Mouse (Mus musculus): ENCODE data around the gene Wdr11. TPM values are rescaled to one million over a fixed set of nuclear protein-coding genes. Genes with fewer than 3 reads are reported as not detected.

The Wdr11 gene
- polyA plus RNA-seq, 1 experiment: 28.0 TPM

DNA sequence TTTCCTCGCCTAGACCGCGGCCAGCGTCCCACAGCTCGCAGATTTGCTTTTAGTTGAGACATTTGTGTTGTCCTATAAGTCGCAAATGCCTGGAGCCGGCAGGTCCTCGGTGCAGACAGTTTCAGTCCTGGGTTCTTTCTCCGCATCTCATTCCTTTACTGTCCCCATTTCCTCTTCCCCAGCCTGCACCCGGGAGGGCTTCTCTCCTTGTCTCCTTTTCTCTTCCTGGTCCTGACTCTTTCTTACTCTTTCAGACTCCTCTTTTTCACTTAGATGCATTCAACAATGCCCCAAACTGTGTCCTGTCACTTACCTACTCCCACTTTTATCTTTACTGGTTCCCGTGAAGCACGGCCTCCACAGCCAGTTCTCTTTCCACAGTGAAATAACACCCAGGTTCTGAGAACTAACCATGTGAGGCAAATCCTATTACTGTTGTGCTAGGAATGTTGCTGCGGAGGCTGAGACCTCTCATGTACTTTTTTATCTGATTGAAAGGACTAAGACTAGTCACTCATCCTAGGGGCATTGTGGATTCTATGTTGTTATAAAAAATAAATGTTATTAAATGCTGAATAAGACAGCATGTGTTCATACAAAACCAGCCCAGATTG is 576 bp downstream of the Wdr11 start:
- peak overlapping the region; percentile 83 for H3K4me3 ChIP-seq (ENCODE audit: low read depth, low read length)
- no peaks in the 10 kb centered on the region for H3K27me3 ChIP-seq (ENCODE audit: control insufficient read depth, insufficient read depth, low read length, poor library complexity, severe bottlenecking)
- peak overlapping the region; percentile 9; the same call in 1 of the 2 replicates for H3K27ac ChIP-seq (ENCODE audit: insufficient read depth, low read length)
- TF ChIP-seq POLR2A (IDR thresholded peaks at IDR 0.05; ENCODE audit: insufficient read depth, low read length): no peak
- TF ChIP-seq CTCF (IDR thresholded peaks at IDR 0.05; ENCODE audit: low read depth, low read length): no peak
- no peak for TF ChIP-seq EP300 (IDR thresholded peaks at IDR 0.05; ENCODE audit: insufficient read depth, low read depth, low read length)
- no peaks in the 10 kb centered on the region for H3K36me3 ChIP-seq (ENCODE audit: control insufficient read depth, insufficient read depth, low read length, poor library complexity, severe bottlenecking)
- no peaks in the 10 kb centered on the region for H3K4me1 ChIP-seq (ENCODE audit: control insufficient read depth, insufficient read depth, low read length)
- no peaks in the 10 kb centered on the region for H3K9me3 ChIP-seq (replicated peaks; ENCODE audit: control insufficient read depth, insufficient read depth, low read length, poor library complexity, severe bottlenecking)
- H3K9ac ChIP-seq (ENCODE audit: low read depth, poor library complexity, severe bottlenecking): peak overlapping the region; percentile 53

DNA sequence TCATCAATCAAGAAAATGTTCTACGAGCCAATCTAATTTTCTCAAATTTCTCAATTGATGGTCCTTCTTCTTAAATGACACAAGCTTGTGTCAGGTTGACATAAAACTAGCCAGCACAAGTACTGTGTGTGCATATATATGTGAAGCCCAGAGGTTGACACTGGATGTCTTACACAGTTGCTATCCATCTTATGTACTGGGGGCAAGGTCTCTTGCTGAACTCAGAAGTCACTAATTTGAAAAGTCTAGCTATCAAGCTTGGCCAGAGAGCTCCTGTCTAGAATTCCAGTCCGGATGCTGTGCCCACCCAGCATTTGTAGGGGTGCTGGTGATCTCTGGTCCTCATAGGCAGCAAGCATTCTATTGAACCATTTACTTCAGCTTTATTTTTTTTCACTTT is 5.5 kb downstream of the Wdr11 start:
- Histone ChIP-seq H3K4me3 (ENCODE audit: low read depth, low read length) (no peak overlapping the region), H3K27me3 (ENCODE audit: control insufficient read depth, insufficient read depth, low read length, poor library complexity, severe bottlenecking) (no peaks in the 10 kb centered on the region), H3K9me3 (replicated peaks; ENCODE audit: control insufficient read depth, insufficient read depth, low read length, poor library complexity, severe bottlenecking) (no peaks in the 10 kb centered on the region), H3K36me3 (ENCODE audit: control insufficient read depth, insufficient read depth, low read length, poor library complexity, severe bottlenecking) (no peaks in the 10 kb centered on the region), H3K9ac (ENCODE audit: low read depth, poor library complexity, severe bottlenecking) (no peak overlapping the region), H3K27ac (ENCODE audit: insufficient read depth, low read length) (no peak overlapping the region), H3K4me1 (ENCODE audit: control insufficient read depth, insufficient read depth, low read length) (no peaks in the 10 kb centered on the region)
- no peak for TF ChIP-seq EP300 (IDR thresholded peaks at IDR 0.05; ENCODE audit: insufficient read depth, low read depth, low read length)
- no peak for TF ChIP-seq POLR2A (IDR thresholded peaks at IDR 0.05; ENCODE audit: insufficient read depth, low read length)
- TF ChIP-seq CTCF (IDR thresholded peaks at IDR 0.05; ENCODE audit: low read depth, low read length): no peak

DNA sequence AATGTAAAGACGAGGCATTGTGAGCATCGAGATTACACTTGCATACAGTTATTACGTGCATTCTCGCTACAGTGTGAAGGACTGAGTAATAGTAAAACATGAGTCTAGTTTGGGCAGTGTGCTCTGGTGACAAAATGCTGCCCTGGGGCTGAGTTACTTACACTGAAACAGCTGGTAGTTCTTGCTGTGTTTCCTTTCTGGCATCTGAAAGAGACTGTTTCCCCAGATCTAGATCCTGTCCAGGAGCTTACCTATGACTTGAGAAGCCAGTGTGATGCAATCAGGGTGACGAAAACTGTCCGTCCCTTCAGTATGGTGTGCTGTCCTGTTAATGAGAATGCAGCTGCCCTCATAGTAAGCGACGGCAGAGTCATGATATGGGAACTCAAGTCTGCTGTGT is 14.6 kb downstream of the Wdr11 start:
- Histone ChIP-seq H3K4me3 (ENCODE audit: low read depth, low read length) (no peak overlapping the region), H3K27me3 (ENCODE audit: control insufficient read depth, insufficient read depth, low read length, poor library complexity, severe bottlenecking) (no peaks in the 10 kb centered on the region), H3K36me3 (ENCODE audit: control insufficient read depth, insufficient read depth, low read length, poor library complexity, severe bottlenecking) (peaks cover 10% of the 10 kb centered on the region), H3K9ac (ENCODE audit: low read depth, poor library complexity, severe bottlenecking) (no peak overlapping the region), H3K4me1 (ENCODE audit: control insufficient read depth, insufficient read depth, low read length) (no peaks in the 10 kb centered on the region), H3K27ac (ENCODE audit: insufficient read depth, low read length) (no peak overlapping the region), H3K9me3 (replicated peaks; ENCODE audit: control insufficient read depth, insufficient read depth, low read length, poor library complexity, severe bottlenecking) (no peaks in the 10 kb centered on the region)
- TF ChIP-seq POLR2A (IDR thresholded peaks at IDR 0.05; ENCODE audit: insufficient read depth, low read length): no peak
- TF ChIP-seq EP300 (IDR thresholded peaks at IDR 0.05; ENCODE audit: insufficient read depth, low read depth, low read length): no peak
- TF ChIP-seq CTCF (IDR thresholded peaks at IDR 0.05; ENCODE audit: low read depth, low read length): no peak

DNA sequence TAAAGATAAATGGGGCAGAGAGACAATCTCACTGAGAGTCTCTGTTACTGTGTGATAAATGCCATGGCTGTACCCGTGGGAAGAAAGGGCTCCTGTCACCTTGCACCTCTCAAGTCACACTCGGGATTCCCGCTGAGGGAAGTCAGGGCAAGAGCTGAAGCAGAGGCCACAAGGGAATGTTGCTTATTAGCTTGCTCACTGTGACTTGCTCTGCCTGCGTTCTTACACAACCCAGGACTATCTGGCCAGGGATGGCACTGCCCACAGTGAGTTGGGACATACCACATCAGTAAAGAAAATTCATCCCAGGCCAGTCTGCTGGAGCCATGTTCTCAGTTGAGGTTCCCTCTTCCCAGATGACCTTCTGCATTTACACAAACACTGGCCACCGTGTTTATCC is 29.5 kb downstream of the Wdr11 start:
- H3K4me3 ChIP-seq (ENCODE audit: low read depth, low read length): no peak overlapping the region
- no peak overlapping the region for H3K27ac ChIP-seq (ENCODE audit: insufficient read depth, low read length)
- H3K4me1 ChIP-seq (ENCODE audit: control insufficient read depth, insufficient read depth, low read length): no peaks in the 10 kb centered on the region
- H3K9me3 ChIP-seq (replicated peaks; ENCODE audit: control insufficient read depth, insufficient read depth, low read length, poor library complexity, severe bottlenecking): no peaks in the 10 kb centered on the region
- no peak overlapping the region for H3K9ac ChIP-seq (ENCODE audit: low read depth, poor library complexity, severe bottlenecking)
- no peaks in the 10 kb centered on the region for H3K27me3 ChIP-seq (ENCODE audit: control insufficient read depth, insufficient read depth, low read length, poor library complexity, severe bottlenecking)
- TF ChIP-seq EP300 (IDR thresholded peaks at IDR 0.05; ENCODE audit: insufficient read depth, low read depth, low read length): no peak
- H3K36me3 ChIP-seq (ENCODE audit: control insufficient read depth, insufficient read depth, low read length, poor library complexity, severe bottlenecking): peaks cover 5% of the 10 kb centered on the region

DNA sequence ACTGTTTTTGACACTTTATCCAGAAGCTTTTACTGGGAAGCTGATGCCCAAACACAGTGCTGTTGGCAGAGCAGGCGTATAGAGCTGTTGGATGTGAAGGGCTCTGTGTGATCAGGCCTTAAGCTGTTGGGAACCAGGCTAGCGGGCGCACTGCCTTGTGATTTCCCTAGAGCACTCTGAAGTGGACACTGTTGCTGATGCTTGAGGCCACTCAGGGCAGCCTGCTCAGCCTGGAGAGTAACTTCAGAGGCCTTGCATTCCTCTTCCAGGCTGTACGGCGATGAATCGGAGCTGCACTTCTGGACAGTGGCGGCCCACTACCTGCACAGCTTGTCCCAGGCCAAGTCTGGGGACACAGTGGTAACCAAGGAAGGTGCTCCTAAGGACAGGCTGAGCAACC is 38.7 kb downstream of the Wdr11 start:
- Histone ChIP-seq H3K27ac (ENCODE audit: insufficient read depth, low read length) (no peak overlapping the region), H3K9me3 (replicated peaks; ENCODE audit: control insufficient read depth, insufficient read depth, low read length, poor library complexity, severe bottlenecking) (no peaks in the 10 kb centered on the region), H3K9ac (ENCODE audit: low read depth, poor library complexity, severe bottlenecking) (no peak overlapping the region), H3K4me1 (ENCODE audit: control insufficient read depth, insufficient read depth, low read length) (no peaks in the 10 kb centered on the region), H3K4me3 (ENCODE audit: low read depth, low read length) (no peak overlapping the region), H3K36me3 (ENCODE audit: control insufficient read depth, insufficient read depth, low read length, poor library complexity, severe bottlenecking) (0 out of 2 replicates have a peak, but pooled peaks cover 2% of the 10 kb centered on the region), H3K27me3 (ENCODE audit: control insufficient read depth, insufficient read depth, low read length, poor library complexity, severe bottlenecking) (no peaks in the 10 kb centered on the region)
- TF ChIP-seq POLR2A (IDR thresholded peaks at IDR 0.05; ENCODE audit: insufficient read depth, low read length) (no peak), CTCF (IDR thresholded peaks at IDR 0.05; ENCODE audit: low read depth, low read length) (no peak), EP300 (IDR thresholded peaks at IDR 0.05; ENCODE audit: insufficient read depth, low read depth, low read length) (no peak)

DNA sequence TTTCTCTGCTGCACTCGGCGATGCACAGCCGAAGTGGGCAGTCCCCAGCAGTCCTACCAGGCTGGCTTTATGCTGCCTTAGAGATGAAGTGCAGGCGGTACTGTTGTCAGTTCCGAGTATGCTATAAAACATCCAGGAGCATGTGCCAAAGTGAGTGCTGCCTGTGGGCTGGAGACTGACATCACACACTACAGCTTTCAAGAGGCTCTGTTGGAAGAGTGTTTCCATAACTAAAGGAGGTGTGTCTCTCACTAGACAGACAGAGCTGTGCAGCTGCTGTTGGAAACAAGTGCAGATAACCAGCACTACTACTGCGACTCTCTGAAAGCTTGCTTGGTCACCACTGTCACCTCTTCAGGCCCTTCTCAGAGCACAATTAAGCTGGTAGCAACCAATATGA is 39.8 kb downstream of the Wdr11 start:
- H3K9me3 ChIP-seq (replicated peaks; ENCODE audit: control insufficient read depth, insufficient read depth, low read length, poor library complexity, severe bottlenecking): no peaks in the 10 kb centered on the region
- H3K27me3 ChIP-seq (ENCODE audit: control insufficient read depth, insufficient read depth, low read length, poor library complexity, severe bottlenecking): no peaks in the 10 kb centered on the region
- H3K4me3 ChIP-seq (ENCODE audit: low read depth, low read length): no peak overlapping the region
- H3K27ac ChIP-seq (ENCODE audit: insufficient read depth, low read length): no peak overlapping the region
- H3K9ac ChIP-seq (ENCODE audit: low read depth, poor library complexity, severe bottlenecking): no peak overlapping the region
- 0 out of 2 replicates have a peak, but pooled peaks cover 2% of the 10 kb centered on the region for H3K36me3 ChIP-seq (ENCODE audit: control insufficient read depth, insufficient read depth, low read length, poor library complexity, severe bottlenecking)
- TF ChIP-seq POLR2A (IDR thresholded peaks at IDR 0.05; ENCODE audit: insufficient read depth, low read length) (no peak), CTCF (IDR thresholded peaks at IDR 0.05; ENCODE audit: low read depth, low read length) (no peak), EP300 (IDR thresholded peaks at IDR 0.05; ENCODE audit: insufficient read depth, low read depth, low read length) (no peak)
- no peaks in the 10 kb centered on the region for H3K4me1 ChIP-seq (ENCODE audit: control insufficient read depth, insufficient read depth, low read length)

Data from ES-Bruce4 (cell line).